Mouse (Mus musculus): Measurements from ENCODE around the gene Arhgef19. TPM values are rescaled to one million over a fixed set of nuclear protein-coding genes. Genes with fewer than 3 reads are reported as not detected.

The Arhgef19 gene
- total RNA-seq, 4 experiments from 2014 or later = 43.5 to 113 (median 60.0) TPM

- DNase-seq = no peak
Measured at GRCm38 (mm10) chr4:141286860-141287517, 47.7 kb downstream of the Arhgef19 start.

DNA sequence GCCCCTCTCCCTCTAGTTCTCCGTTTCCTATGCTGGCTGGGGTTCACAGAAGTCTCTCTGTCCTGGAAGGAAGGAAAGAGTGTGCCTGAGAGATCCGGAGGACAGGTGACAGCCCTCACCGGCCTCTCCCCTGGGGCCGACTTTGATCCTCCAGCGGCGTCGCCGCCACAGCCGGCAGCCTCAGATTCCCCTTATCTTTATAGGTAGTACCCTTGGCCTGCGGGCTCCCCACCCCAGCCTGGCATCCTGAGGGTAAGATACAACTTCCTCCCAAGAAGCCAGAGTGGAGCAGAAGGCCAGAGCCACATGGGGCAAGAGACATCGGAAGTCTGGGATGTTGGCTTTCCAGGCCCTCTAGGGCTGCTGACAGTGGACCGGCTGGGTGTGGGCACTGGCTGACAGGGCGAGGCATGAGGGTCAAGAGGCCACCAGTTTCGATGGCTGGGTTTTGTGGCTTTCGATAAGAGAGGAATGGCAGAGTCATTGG, 48.3 kb downstream of the Arhgef19 start:
- no peak for DNase-seq

DNA sequence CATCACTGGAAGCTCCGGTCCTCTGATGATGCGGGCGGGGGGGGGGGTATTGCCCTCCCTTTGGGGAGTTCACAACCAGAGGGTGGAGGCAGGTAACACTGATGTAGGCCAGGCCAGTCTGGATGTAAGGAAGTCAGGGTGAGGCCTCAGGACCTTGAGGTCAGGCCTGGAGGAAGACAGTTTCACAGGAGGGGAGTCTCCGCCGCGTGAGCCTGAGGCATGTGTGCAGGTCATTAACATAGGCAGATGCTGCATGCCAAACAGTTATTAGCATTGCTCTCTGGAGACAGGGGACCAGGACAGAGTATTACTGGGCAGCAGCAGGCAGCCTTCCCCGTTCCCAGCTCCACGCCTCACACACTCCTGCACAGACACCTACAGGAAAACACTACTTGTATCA, 48.9 kb downstream of the Arhgef19 start:
- DNase-seq = no peak

DNA sequence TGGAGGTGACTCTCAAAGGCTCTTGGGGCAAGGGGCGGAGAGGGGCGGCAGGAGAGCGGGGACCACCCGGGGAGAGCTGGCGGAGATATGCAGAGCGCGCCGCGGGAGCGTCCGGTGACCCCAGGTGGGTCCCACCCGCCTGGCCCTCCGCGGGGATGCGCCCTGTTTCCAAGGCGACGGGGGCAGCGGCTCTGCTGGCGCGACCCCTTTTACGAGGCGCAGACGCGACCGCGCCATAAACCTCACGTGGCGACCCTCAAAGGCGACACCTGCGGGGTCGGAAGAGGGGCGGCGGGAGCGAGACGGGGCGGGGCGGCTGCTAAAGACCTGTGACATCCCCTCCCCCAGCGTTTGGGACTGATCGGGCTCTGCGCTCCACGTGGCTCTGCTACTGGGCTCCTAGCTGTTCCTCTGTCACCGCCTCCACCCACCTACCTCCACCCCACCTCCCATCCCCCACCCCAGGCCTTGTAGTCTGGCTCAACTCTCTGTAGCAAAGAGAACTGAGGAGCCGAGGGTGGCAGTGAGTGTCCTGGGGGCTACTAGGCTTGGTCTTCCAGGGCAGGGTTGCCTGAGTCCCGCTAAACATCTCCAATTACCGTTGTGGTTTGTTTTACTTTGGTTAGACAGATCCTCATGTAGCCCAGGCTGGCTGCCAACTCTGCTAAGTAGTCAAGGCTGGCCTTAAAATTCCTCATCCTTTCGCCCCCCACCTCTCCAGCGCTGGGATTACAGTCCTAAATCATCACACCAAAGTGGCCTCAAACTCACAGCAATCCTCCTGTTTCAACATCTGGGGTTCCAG, 52.5 kb downstream of the Arhgef19 start:
- DNase-seq = no peak

DNA sequence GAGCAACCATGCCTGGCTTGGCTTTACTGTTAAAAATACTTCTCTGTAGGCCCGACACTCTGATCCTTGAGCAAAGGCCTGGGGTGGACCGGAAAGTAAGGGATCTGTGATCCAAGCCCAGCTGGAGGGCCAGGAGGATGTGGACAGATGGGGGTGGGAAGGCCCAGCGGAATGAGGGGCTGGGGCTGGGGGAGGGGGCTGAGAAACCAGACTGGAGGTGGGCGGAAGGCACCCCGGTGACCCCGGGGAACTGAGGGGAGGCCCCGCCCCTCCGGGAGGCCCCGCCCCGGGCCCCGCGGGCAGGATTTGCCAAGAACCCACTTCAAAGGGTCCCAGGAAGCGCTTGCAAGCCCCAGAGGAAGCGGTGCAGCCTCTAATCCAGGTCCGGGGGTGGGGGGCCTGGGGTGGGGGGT, 56.5 kb downstream of the Arhgef19 start:
- no peak for DNase-seq

- no peak for DNase-seq
Measured at GRCm38 (mm10) chr4:141297934-141298333, 58.6 kb downstream of the Arhgef19 start.

- DNase-seq = no peak
Measured at GRCm38 (mm10) chr4:141299356-141299755, 60.1 kb downstream of the Arhgef19 start.

DNA sequence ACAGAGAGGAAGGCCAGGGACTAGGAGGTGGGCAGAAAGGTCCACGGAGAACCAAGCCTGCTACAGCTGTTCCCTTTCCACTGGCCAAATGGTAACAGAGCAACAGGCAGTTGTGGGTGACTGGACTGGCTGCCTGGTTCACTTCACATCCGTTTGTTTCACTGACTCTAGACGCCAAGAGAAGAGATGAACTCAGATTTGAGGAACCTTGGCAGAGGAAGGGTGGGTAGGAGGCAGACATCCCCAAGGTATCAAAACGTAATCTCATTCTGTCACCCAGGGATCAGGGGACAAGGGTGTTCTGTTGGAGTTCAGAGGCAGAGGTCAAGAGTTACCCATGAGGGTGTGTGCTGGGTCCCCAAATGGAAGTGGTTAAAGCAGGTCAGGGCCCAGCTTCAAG, 60.9 kb downstream of the Arhgef19 start:
- no peak for DNase-seq

- peak; percentile 90 for DNase-seq
Measured at GRCm38 (mm10) chr4:141301116-141301553, 61.8 kb downstream of the Arhgef19 start, which contains the start of gene Epha2. Gene Epha2, plus strand, starts transcription at chr4:141301240.

- DNase-seq = no peak
Measured at GRCm38 (mm10) chr4:141301591-141302427, 62.5 kb downstream of the Arhgef19 start.

DNA sequence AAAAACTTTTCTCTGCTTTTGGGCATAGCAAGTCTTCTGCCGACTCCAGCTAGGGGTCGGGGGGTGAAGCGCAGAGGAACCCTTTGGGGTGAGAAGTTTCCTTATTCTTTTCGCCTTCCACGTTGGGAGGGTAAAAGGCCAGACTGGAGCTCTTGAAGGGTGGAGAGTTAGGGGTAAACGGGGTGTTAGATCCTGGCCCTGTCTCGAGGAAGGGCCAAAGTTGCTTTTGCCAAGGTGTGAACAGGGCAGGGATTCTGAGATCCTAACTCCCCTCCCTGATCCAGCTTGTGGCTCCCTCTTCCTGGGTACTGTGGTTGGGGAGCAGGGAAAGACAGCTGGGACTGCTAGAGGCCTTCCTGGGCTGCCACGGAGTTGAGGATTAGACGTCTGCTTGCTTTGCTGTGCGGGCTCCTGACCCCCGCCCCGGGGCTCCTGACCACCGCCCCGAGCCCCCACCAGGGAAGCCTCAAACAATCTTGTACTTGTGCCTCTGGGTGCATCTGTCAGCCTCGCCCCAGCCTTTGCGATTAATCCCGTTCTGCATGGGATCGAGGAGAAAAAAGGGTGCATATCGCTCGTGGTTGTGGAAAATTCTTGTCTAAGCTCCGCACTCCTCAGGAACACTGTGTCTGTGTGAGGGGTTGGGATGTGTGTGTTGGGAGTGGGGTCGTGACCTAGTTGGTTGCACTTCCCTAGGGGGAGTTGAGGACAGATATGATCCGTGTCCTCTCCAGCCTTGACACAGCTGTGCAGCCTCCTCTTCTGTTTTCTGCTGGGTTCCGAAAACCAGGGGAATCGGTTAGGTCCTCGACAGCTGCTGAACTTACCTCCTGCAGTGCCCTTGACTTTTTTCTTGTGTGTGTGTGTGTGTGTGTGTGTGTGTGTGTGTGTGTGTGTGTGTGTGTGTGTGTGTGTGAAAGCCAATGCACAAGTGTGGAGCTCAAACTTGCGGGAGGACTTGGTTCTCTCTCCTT, 63.4 kb downstream of the Arhgef19 start:
- DNase-seq = no peak

DNA sequence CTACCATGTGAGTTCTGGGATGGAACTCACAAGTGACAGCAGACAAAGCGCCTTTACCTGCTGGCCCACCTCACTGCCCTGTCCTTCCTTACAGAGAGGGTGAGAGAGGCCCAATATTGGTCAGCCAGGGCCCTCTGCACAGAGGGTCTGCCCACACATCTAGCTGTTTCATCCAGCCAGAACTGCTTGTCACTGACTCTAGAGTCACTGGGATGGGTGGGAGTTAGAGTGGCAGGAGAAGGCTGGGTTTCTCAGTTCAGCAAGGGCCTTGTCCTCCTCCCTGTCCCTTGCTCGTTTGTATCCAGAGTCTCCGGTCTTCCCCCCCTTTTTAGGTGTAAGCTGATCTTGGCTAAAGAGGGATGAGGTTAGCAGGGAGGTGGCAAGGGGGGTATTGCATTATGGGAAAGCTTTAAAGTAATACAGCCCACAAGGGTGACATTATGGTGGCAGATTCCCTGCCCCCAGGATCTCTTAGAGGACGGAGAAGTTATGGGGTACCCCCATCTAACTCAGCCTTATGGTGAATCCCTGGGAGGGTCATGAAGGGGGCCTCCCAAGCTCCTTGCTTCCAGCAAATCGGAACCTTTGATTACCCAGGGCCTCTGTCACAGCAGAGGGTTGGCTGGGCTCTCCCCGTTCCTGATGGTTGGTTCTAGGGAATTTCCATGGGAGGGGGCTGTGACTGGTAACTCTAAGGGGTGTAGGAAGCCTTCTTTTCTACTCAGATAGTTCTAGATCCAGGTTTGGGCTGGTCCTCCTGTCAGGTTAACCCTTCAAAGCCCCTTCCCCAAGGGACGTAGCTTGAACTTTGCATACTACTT, 64.3 kb downstream of the Arhgef19 start:
- DNase-seq = no peak

GRCm38 (mm10) chr4:141304223-141304611, 64.9 kb downstream of the Arhgef19 start:
- DNase-seq = no peak

DNA sequence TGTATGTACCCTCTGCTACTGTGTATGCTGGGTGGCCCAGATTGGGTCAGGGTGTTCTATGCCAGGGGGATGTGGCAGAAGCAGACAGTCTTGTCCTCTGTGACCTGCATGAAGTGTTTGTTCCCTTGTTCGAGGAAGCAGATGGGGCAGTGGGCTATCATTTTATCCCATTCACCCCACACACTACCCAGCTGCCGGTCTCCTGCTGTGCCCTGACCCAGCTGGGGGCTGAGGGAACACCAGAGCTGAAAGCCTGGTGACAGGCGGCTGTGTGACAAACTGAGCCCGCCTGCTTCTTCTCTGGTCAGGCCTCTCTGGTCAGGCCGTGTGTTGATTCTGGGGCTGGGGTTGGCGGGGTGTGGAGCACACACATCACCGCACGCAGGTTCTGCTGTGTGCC, 66.8 kb downstream of the Arhgef19 start:
- no peak for DNase-seq

Other genes with a start within 250 kb of the Arhgef19 start
- gene Mfap2, start 229.1 kb upstream of the Arhgef19 start, total RNA-seq (2022) = 10 to 100 TPM in 2 of 4 experiments, 1 to 10 TPM in 2; 9.1 to 12.3 (median 10.3) TPM
- 10 to 100 TPM in 3 of 4 experiments, 1 to 10 TPM in 1; 8.4 to 22.2 (median 13.2) TPM for gene Crocc, start 178.9 kb upstream of the Arhgef19 start, total RNA-seq (2022)
- 10 to 100 TPM; 55.4 to 82.5 (median 71.9) TPM for gene Necap2, start 161.1 kb upstream of the Arhgef19 start, total RNA-seq (2022)
- gene Spata21, start 151.2 kb upstream of the Arhgef19 start, total RNA-seq (2022) = not detected
- 100 to 1,000 TPM in 3 of 4 experiments, 10 to 100 TPM in 1; 96.1 to 123 (median 115) TPM for gene Szrd1, start 99.7 kb upstream of the Arhgef19 start, total RNA-seq (2022)
- gene Fbxo42, start 91.6 kb upstream of the Arhgef19 start, total RNA-seq (2022) = 10 to 100 TPM; 24.5 to 32.1 (median 29.0) TPM
- gene Rsg1, start 25.5 kb upstream of the Arhgef19 start, total RNA-seq (2022) = 1 to 10 TPM; 1.6 to 2.6 (median 2.2) TPM
- gene Epha2, start 61.7 kb downstream of the Arhgef19 start, total RNA-seq (2022) = 10 to 100 TPM; 11.4 to 21.1 (median 16.2) TPM
- 1 to 10 TPM; 1.2 to 5.7 (median 2.8) TPM for gene Fam131c, start 128.7 kb downstream of the Arhgef19 start, total RNA-seq (2022)
- not detected for gene Clcnka, start 159.2 kb downstream of the Arhgef19 start, total RNA-seq (2022)
- gene Clcnkb, start 176.5 kb downstream of the Arhgef19 start, total RNA-seq (2022) = not detected
- under 1 TPM; 0.38 to 0.97 (median 0.57) TPM for gene Hspb7, start 181.3 kb downstream of the Arhgef19 start, total RNA-seq (2022)
- gene Srarp, start 196.6 kb downstream of the Arhgef19 start, total RNA-seq (2022) = under 1 TPM in 1 of 4 experiments, not detected in 3; 0.68 TPM
- gene Zbtb17, start 205.2 kb downstream of the Arhgef19 start, total RNA-seq (2022) = 10 to 100 TPM; 14.8 to 25.6 (median 19.5) TPM